Mouse (Mus musculus) liver, adult 2 months (tissue): ENCODE results near the gene Hdac4. TPM values are rescaled to one million over a fixed set of nuclear protein-coding genes. Genes with fewer than 3 reads are reported as not detected.

Source experiments
- DNase-seq: peaks from one replicate; pipeline ENCODE4 v3.0.0-alpha.2; 2011; ENCODE audit warnings: low read depth, low spot score; ENCODE audit errors: extremely low read depth
- H3K27ac ChIP-seq: fragments of 200-500 bp; replicated peaks from 2 replicates; pipeline ENCODE4 v1.5.1; 2012; ENCODE audit warnings: low read depth, mild to moderate bottlenecking, control low read depth, inconsistent platforms, low read length; ENCODE audit not compliant: insufficient read depth
- H3K27me3 ChIP-seq: fragments of 200-500 bp; 2 replicates; pipeline ENCODE4 v1.6.1; 2012; ENCODE audit warnings: mild to moderate bottlenecking, moderate library complexity, low read length, inconsistent platforms; ENCODE audit not compliant: control insufficient read depth, insufficient read depth
- H3K36me3 ChIP-seq: fragments of 200-500 bp; 2 replicates; pipeline ENCODE4 v1.6.1; 2012; ENCODE audit warnings: low read length, inconsistent platforms; ENCODE audit not compliant: control insufficient read depth, insufficient read depth
- H3K4me1 ChIP-seq: fragments of 200-500 bp; 2 replicates; pipeline ENCODE4 v1.6.1; 2011; ENCODE audit warnings: low read length; ENCODE audit not compliant: control insufficient read depth, insufficient read depth
- H3K4me3 ChIP-seq: fragments of 200-500 bp; 2 replicates; pipeline ENCODE4 v1.5.1; 2011; ENCODE audit warnings: low read depth, mild to moderate bottlenecking, control low read depth, low read length, moderate library complexity; ENCODE audit not compliant: insufficient read depth
- H3K79me2 ChIP-seq: fragments of 200-500 bp; 2 replicates; pipeline ENCODE4 v1.6.1; 2012; ENCODE audit warnings: inconsistent platforms, mild to moderate bottlenecking, low read length, moderate library complexity; ENCODE audit not compliant: control insufficient read depth, insufficient read depth
- H3K9ac ChIP-seq: fragments of 200-500 bp; 2 replicates; pipeline ENCODE4 v1.6.1; 2012; ENCODE audit warnings: low read depth, mild to moderate bottlenecking, control low read depth, inconsistent platforms, low read length
- CTCF ChIP-seq: fragments of 200-500 bp; IDR thresholded peaks from 2 replicates; pipeline ENCODE4 v1.5.1; 2011; ENCODE audit warnings: low read depth, low read length, control low read depth
- POLR2A ChIP-seq: fragments of 200-500 bp; IDR thresholded peaks from 2 replicates; pipeline ENCODE4 v1.6.1; 2011; ENCODE audit warnings: low read length, control low read depth; ENCODE audit not compliant: insufficient read depth; ENCODE audit errors: extremely low read depth
- WGBS: fragments of 180-500 bp; shearing (Covaris S2); methylation state at CpG from one replicate; pipeline ENCODE4 v1.1.7; 2018; 5-methylcytosine and 5-hydroxymethylcytosine counted together
- polyA plus RNA-seq: library from polyadenylated mRNA; depleted of rRNA; stranded (reverse); fragments of >200 nt; gene quantifications from 2 replicates; pipeline ENCODE4 v1.2.3, GENCODE M21; 2012
- total RNA-seq: library from RNA; depleted of rRNA; stranded (reverse); fragments of >200 nt; gene quantifications from 2 replicates; pipeline ENCODE4 v1.2.3, GENCODE M21; 2014

Hdac4 gene
- total and polyA plus RNA-seq, 2 experiments: 5.3 to 5.7 TPM

DNA sequence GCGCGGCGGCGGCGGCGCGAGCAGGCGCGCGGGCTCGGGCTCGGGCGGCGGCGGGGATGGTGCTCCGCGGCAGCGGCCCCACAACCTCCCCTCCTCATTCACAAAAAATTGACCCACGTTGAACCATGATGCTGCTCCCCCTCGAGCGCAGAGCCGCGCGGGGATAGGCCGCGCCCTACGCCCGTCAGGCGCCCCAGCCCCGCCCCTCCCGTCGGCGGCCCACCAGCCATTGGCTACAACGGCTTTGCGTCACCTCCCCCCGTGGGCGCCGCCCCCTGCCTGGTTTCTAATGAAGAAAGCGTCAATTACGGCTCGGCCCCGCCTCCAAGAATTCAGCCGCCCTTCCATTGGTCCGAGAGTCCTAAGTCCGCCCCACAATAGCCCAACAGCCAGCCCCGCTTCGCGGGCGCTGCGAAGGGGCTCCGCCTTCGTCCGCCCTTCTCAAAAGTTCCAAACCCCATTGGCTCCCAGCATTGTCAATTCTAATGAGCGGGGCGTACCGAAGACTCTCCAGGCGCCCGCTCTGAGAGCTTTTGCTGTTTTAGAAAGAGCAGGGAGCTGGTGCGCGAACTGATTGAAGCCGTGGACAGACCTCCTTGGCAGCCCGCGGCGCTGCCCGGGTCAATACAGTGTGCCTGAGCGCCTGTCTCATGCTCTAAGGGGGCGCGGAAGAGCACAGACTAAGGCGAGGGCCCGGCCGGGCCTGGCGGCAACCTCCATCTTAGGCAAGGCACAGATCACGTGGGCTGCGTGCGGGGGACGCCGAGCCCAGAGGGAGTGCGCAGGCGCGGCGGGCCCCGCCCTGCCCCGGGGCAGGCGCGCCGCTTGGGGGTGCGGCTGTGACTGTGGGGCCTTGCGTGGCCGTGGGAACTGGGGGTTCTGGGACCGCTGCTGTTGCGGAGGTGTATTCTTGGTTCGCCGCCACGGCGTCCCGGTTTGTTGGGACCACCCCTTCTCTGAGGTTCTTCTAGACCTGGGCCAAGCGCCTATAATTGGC lies 15.1 kb downstream of the Hdac4 start:
- Histone ChIP-seq H3K4me3 (peak overlapping the region; percentile 98), H3K79me2 (peaks cover 26% of the 10 kb centered on the region; the same call in 1 of the 2 replicates), H3K27ac (peak overlapping the region; percentile 98), H3K36me3 (no peaks in the 10 kb centered on the region), H3K9ac (peak overlapping the region; percentile 98), H3K4me1 (peaks cover 3% of the 10 kb centered on the region), H3K27me3 (no peaks in the 10 kb centered on the region)
- TF ChIP-seq POLR2A (peak; percentile 75), CTCF (no peak)
- DNase-seq: peak; percentile 97
- 3% methylated on average over 93 of the region's 97 CpGs for WGBS

DNA sequence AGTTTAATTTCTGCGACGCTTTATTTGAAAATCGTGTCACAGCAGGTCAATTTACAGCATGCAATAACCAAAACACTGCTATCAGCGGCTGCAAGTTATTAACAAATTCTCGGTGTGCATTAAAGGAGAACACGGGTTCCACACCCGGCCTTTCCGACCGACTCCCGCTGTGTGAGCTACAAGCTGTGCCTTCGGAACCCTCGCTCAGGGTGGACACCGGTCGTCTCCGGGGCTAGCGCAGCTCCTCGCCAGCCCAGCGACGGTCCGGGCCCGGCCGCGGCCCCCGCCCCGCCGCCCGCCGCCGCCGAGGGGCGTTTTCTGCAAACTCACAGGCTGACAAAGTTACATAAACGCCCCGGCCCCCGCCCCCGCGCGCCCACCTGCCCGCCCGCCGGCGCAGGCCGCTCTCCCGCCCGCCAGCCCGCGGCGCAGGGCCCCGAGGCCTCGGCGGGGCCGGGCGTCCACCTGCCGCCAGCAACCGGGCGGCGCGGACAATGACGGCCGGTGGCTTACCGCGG lies 16.0 kb downstream of the Hdac4 start:
- WGBS: 7% methylated on average over 61 of the region's 61 CpGs
- peak overlapping the region; percentile 95 for H3K4me3 ChIP-seq
- peak overlapping the region; percentile 94 for H3K9ac ChIP-seq
- peak overlapping the region; percentile 59 for H3K27ac ChIP-seq
- H3K36me3 ChIP-seq: no peaks in the 10 kb centered on the region
- no peak for TF ChIP-seq POLR2A
- peaks cover 3% of the 10 kb centered on the region for H3K4me1 ChIP-seq
- peak; percentile 32 for DNase-seq
- H3K27me3 ChIP-seq: no peaks in the 10 kb centered on the region
- peaks cover 34% of the 10 kb centered on the region; the same call in 1 of the 2 replicates for H3K79me2 ChIP-seq

- peak; percentile 36 for DNase-seq
- WGBS: 7% methylated on average over 11 of the region's 11 CpGs
- no peak for TF ChIP-seq POLR2A
Measured at GRCm38 (mm10) chr1:92179070-92179469, 16.4 kb downstream of the Hdac4 start.

DNA sequence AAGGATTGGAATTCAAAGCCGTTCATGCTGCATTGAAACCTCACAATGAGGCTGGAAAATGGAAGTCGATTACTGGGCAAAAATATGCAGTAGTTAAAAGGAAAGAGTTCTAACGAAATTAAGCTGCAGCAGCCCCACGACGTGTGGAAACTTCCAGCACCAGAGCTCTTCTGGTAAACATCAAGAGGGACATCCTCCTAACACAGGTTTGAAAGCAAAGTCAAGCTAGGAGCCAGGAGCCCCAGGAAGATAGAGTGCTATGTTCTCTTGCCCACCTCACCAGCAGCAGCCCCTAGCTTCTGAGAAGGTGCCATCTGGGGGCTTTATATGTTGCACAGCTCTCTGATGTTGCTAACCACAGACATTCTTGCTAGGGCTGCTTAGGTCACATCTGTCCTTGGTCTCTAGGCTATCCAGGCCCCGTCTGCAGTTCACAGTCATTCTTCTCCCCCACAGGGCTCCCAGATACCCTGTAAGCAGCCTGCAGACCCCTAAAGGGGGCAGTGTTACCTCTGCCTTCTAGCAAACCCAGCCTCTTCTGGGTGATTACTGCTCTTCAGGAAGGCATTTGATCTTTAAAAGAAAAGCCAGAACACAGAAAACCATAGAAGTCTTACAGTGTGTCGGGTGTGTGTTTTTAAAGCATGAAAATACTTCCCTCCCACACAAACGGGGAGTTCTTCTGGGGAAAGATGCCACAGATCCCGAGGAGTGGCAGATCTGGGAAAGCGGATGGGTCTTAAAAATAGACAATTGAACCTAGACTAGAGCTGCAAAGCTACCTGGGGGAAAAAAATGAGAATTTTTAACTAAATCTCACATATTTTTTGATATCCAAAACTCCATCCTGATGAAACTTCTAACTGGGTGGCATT lies 17.2 kb downstream of the Hdac4 start:
- Histone ChIP-seq H3K79me2 (peaks cover 42% of the 10 kb centered on the region), H3K9ac (no peak overlapping the region), H3K27ac (no peak overlapping the region), H3K36me3 (no peaks in the 10 kb centered on the region), H3K4me3 (no peak overlapping the region), H3K4me1 (peaks cover 3% of the 10 kb centered on the region), H3K27me3 (no peaks in the 10 kb centered on the region)
- no peak for DNase-seq
- no peak for TF ChIP-seq POLR2A
- TF ChIP-seq CTCF: no peak
- WGBS: 74% methylated on average over 10 of the region's 10 CpGs

More at GRCm38 (mm10) chr1:92179070-92179469, 16.4 kb downstream of the Hdac4 start:
- Histone ChIP-seq H3K4me3 (peak overlapping the region; percentile 95), H3K9ac (peak overlapping the region; percentile 94), H3K36me3 (no peaks in the 10 kb centered on the region), H3K4me1 (peaks cover 3% of the 10 kb centered on the region), H3K27me3 (no peaks in the 10 kb centered on the region), H3K79me2 (peaks cover 35% of the 10 kb centered on the region; the same call in 1 of the 2 replicates), H3K27ac (peak overlapping the region; percentile 26; the same call in 1 of the 2 replicates)

DNA sequence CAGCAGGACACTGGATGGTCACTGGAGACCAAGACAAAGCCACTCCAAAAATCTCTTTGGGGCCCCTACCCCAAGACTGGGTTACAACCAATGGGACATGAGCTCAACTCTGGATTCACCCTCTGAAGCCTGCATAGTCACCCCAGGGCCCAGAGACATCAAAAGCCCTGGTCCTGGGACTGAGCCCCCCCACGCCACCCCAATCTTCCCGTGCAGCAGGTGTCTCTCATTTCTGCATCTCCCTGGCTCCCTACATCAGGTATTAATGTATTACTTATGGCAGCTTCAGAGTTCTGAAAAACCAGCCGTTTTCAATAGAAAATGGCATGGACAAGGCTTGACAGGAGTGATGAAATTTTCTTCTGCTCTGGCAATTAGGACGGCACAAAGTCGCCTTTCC lies 17.9 kb downstream of the Hdac4 start:
- H3K4me3 ChIP-seq: no peak overlapping the region
- no peak for TF ChIP-seq POLR2A
- TF ChIP-seq CTCF: no peak
- no peak for DNase-seq
- H3K36me3 ChIP-seq: no peaks in the 10 kb centered on the region
- no peaks in the 10 kb centered on the region for H3K27me3 ChIP-seq
- peaks cover 3% of the 10 kb centered on the region for H3K4me1 ChIP-seq
- 78% methylated on average over 5 of the region's 5 CpGs for WGBS
- H3K79me2 ChIP-seq: peaks cover 49% of the 10 kb centered on the region
- no peak overlapping the region for H3K27ac ChIP-seq
- H3K9ac ChIP-seq: no peak overlapping the region
